Mouse (Mus musculus): Measurements from ENCODE around the gene Inpp5f. TPM values are rescaled to one million over a fixed set of nuclear protein-coding genes. Genes with fewer than 3 reads are reported as not detected.
"Not testable (repeated sequence)": the region's sequence is repeated elsewhere in the genome, so short reads cannot be mapped to it uniquely, and the experiment has no call there.

Inpp5f gene
- polyA plus RNA-seq, 1 experiment, result 0.05 TPM

DNA sequence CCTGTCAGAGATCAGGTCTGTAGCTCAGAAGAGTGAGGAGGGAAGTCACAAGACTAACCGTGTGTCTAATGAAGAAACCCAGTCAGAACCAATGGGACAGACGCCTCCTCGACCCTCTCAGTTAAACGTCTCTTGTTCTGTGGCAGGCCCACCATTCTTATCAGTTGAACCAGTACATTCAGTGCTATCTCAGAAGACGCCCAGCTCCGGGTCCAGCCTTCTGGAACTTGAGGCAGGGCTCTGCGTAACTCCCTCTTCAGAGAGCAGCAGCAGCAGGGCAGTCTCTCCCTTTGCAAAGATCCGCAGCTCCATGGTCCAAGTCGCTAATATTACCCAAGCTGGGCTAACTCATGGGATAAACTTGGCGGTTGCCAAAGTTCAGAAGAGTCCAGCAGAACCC lies 83.7 kb downstream of the Inpp5f start:
- no peak overlapping the region for H3K4me3 ChIP-seq (replicated peaks)
- H3K27me3 ChIP-seq (ENCODE audit: control insufficient read depth), result no peaks in the 10 kb centered on the region
- no peaks in the 10 kb centered on the region for H3K9me3 ChIP-seq (ENCODE audit: control insufficient read depth, low read length)
- TF ChIP-seq TAL1 (IDR thresholded peaks at IDR 0.05; ENCODE audit: low read length) (no peak), GATA1 (IDR thresholded peaks at IDR 0.05; ENCODE audit: low read length) (no peak)
- peaks cover 66% of the 10 kb centered on the region for H3K36me3 ChIP-seq (ENCODE audit: control insufficient read depth)
- H3K4me1 ChIP-seq (ENCODE audit: control insufficient read depth), result peaks cover 14% of the 10 kb centered on the region

DNA sequence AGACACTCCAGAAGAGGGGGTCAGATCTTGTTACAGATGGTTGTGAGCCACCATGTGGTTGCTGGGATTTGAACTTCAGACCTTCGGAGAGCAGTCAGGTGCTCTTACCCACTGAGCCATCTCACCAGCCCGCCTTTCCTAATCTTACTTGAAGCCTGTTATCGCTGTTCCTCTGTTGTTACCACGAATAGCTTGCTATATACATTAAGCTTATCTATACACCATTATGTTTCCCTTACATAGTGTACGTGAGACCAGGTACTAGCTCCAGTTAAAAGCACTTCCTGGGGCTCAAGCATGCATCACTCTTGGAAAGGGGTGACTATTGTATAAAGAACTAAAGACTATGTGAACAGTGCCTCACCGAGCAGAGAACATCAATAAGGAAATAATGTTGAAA lies 88.8 kb downstream of the Inpp5f start:
- H3K27me3 ChIP-seq (ENCODE audit: control insufficient read depth); H3K9me3 ChIP-seq (ENCODE audit: control insufficient read depth, low read length); H3K4me1 ChIP-seq (ENCODE audit: control insufficient read depth); H3K4me3 ChIP-seq (replicated peaks): not testable (repeated sequence)
- H3K36me3 ChIP-seq (ENCODE audit: control insufficient read depth), result peaks cover 92% of the 10 kb centered on the region

DNA sequence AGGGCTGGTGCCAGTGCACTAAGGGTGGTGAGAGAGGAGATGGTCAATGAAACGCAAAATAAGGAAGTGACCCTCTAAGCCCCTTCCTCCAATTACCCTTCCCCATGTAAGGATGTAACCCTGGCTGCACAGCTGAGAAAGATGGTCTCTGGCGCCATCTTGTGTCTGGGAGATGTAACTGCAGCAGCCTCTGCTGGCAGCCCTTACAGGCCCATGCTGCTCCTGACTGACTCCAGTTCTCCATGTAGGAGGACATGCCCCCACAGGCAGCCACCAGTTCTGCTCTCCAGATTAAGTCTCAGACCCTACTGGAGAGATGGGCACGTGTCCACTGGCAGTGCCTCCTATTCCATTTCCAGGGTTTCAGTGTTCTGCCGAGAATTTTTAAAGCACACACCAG lies 94.6 kb downstream of the Inpp5f start:
- Histone ChIP-seq H3K9me3 (ENCODE audit: control insufficient read depth, low read length) (no peaks in the 10 kb centered on the region), H3K4me3 (replicated peaks) (no peak overlapping the region), H3K4me1 (ENCODE audit: control insufficient read depth) (no peaks in the 10 kb centered on the region), H3K27me3 (ENCODE audit: control insufficient read depth) (no peaks in the 10 kb centered on the region), H3K36me3 (ENCODE audit: control insufficient read depth) (peaks cover 99% of the 10 kb centered on the region)
- TF ChIP-seq GATA1 (IDR thresholded peaks at IDR 0.05; ENCODE audit: low read length) (no peak), TAL1 (IDR thresholded peaks at IDR 0.05; ENCODE audit: low read length) (no peak)

DNA sequence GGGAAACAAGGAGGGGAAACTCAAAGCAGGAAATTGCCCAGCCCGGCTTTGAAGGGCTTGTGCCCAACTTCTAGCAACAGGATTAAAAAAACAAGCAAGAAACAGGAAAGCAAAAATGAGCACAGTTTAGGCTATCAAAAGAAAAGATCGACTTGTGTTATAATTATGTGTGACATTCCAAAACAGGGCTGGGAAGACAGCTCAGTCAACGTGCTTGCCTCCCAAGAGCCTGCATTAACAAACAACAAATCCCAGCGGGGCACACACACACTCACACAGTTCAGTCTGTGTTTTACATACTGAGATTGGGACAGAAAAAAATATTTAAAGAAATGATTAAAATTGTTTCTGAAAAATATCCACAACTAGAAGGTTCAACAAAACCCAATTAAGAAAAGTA lies 106.9 kb downstream of the Inpp5f start:
- Histone ChIP-seq H3K4me1 (ENCODE audit: control insufficient read depth) (no peaks in the 10 kb centered on the region), H3K27me3 (ENCODE audit: control insufficient read depth) (no peaks in the 10 kb centered on the region), H3K9me3 (ENCODE audit: control insufficient read depth, low read length) (no peaks in the 10 kb centered on the region), H3K4me3 (replicated peaks) (no peak overlapping the region), H3K36me3 (ENCODE audit: control insufficient read depth) (peaks cover 86% of the 10 kb centered on the region)
- TF ChIP-seq TAL1 (IDR thresholded peaks at IDR 0.05; ENCODE audit: low read length) (no peak), GATA1 (IDR thresholded peaks at IDR 0.05; ENCODE audit: low read length) (no peak)

DNA sequence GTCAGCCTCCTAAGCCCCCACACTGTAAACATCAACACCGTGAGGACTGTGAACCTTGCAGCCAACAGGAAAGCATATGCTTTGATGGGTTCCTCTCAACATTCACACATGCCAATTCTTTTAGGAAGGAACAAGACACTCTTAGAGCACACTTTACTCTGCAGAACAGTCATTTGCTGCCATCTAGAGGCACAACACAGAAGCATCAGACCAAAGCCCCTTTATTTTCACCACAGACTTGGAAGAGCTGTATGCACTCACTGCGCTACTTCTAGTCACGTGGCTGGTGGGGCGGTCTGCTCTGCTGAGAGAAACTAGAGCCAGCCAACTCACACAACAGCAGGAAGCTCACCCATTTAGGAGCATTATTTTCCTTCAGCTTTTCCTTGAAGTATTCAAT lies 113.6 kb downstream of the Inpp5f start:
- H3K4me3 ChIP-seq (replicated peaks), result no peak overlapping the region
- H3K9me3 ChIP-seq (ENCODE audit: control insufficient read depth, low read length), result no peaks in the 10 kb centered on the region
- H3K27me3 ChIP-seq (ENCODE audit: control insufficient read depth), result no peaks in the 10 kb centered on the region
- peaks cover 51% of the 10 kb centered on the region for H3K36me3 ChIP-seq (ENCODE audit: control insufficient read depth)
- no peak for TF ChIP-seq TAL1 (IDR thresholded peaks at IDR 0.05; ENCODE audit: low read length)
- TF ChIP-seq GATA1 (IDR thresholded peaks at IDR 0.05; ENCODE audit: low read length), result no peak
- H3K4me1 ChIP-seq (ENCODE audit: control insufficient read depth), result peaks cover 14% of the 10 kb centered on the region

DNA sequence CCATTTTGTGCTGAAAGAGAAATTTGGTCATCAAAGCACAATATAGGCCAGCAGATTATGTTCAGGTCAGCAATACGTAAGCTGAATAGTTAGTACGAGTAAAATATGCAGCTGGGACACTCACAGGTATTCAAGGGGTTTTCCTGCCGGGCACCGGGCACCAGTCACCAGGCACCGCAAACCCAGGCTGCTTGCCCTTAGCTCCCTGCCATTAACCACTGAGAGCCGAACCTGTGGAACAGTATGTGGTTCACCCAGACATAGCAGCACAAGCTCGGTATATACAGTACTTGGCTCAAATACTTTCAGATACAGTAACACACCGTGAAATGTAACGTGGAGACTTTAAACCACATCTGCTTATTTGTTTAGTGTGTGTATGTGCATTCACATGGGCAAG lies 114.1 kb downstream of the Inpp5f start:
- no peaks in the 10 kb centered on the region for H3K9me3 ChIP-seq (ENCODE audit: control insufficient read depth, low read length)
- H3K4me1 ChIP-seq (ENCODE audit: control insufficient read depth), result peaks cover 14% of the 10 kb centered on the region
- H3K36me3 ChIP-seq (ENCODE audit: control insufficient read depth), result peaks cover 48% of the 10 kb centered on the region
- no peak overlapping the region for H3K4me3 ChIP-seq (replicated peaks)
- no peaks in the 10 kb centered on the region for H3K27me3 ChIP-seq (ENCODE audit: control insufficient read depth)
- no peak for TF ChIP-seq GATA1 (IDR thresholded peaks at IDR 0.05; ENCODE audit: low read length)
- no peak for TF ChIP-seq TAL1 (IDR thresholded peaks at IDR 0.05; ENCODE audit: low read length)

DNA sequence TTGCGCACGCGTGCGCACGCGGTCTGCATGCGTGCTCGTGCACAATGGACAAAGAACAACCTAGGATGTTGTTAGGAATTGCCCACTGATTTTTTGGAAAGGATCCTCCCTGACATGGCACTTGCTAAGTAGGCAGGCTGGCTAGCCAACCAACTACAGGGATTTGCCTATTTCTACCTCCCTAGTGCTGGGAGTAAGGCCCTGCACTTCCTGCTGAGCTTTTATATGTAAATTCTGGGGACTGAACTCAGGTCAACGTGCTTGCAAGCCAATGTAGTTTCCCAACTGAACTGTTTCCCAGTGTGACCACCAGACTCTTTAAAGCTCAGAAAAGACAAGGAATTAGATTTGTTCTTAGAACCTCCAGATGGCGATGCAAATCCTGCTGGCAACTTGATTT lies 115.9 kb downstream of the Inpp5f start:
- no peak for TF ChIP-seq GATA1 (IDR thresholded peaks at IDR 0.05; ENCODE audit: low read length)
- TF ChIP-seq TAL1 (IDR thresholded peaks at IDR 0.05; ENCODE audit: low read length), result no peak
- no peaks in the 10 kb centered on the region for H3K27me3 ChIP-seq (ENCODE audit: control insufficient read depth)
- H3K4me1 ChIP-seq (ENCODE audit: control insufficient read depth), result peaks cover 19% of the 10 kb centered on the region
- no peaks in the 10 kb centered on the region for H3K9me3 ChIP-seq (ENCODE audit: control insufficient read depth, low read length)
- H3K4me3 ChIP-seq (replicated peaks), result no peak overlapping the region
- peaks cover 35% of the 10 kb centered on the region for H3K36me3 ChIP-seq (ENCODE audit: control insufficient read depth)

DNA sequence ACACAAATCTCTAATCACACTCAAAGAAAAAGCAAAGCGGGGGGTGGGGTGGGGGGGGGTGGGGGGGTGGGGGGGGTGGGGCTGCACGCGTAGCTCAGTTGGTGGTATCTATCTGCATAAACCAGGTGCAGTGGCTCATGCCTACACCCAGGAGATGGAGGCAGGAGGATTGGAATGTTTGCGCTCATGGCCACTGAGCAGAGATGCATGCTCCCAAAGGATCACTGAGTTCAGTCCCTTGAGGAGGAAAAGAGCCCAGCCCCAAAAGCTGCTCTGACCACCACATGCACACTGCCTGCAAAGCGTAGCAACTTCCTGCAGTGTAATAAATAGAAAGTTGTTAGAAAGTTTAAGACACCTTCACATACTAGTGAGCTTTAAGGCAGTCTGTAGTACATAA lies 116.6 kb downstream of the Inpp5f start:
- Histone ChIP-seq H3K4me3 (replicated peaks) (no peak overlapping the region), H3K36me3 (ENCODE audit: control insufficient read depth) (peaks cover 31% of the 10 kb centered on the region), H3K4me1 (ENCODE audit: control insufficient read depth) (peaks cover 20% of the 10 kb centered on the region), H3K27me3 (ENCODE audit: control insufficient read depth) (no peaks in the 10 kb centered on the region), H3K9me3 (ENCODE audit: control insufficient read depth, low read length) (no peaks in the 10 kb centered on the region)
- no peak for TF ChIP-seq GATA1 (IDR thresholded peaks at IDR 0.05; ENCODE audit: low read length)
- no peak for TF ChIP-seq TAL1 (IDR thresholded peaks at IDR 0.05; ENCODE audit: low read length)

DNA sequence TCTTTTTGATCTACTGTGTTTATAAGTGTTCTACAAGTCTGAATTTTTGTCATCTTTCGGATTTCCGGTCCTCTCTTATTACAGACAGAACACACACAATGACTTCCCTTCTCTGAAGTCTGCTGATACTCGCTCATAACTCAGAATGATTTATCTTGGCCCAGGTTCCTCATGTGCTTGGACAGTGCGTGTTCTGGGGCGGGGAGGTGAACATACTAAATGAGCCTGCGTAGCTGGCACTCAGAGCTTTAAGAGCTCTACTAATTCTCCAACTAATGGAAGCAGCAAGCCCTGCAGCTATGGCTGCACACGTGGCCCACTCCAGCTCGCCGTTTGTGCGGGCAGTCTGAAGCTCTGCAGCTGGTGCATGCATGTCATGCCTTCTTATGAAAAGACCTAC lies 117.6 kb downstream of the Inpp5f start:
- H3K36me3 ChIP-seq (ENCODE audit: control insufficient read depth), result peaks cover 23% of the 10 kb centered on the region
- H3K27me3 ChIP-seq (ENCODE audit: control insufficient read depth), result no peaks in the 10 kb centered on the region
- peaks cover 22% of the 10 kb centered on the region for H3K4me1 ChIP-seq (ENCODE audit: control insufficient read depth)
- no peak overlapping the region for H3K4me3 ChIP-seq (replicated peaks)
- H3K9me3 ChIP-seq (ENCODE audit: control insufficient read depth, low read length), result no peaks in the 10 kb centered on the region
- TF ChIP-seq GATA1 (IDR thresholded peaks at IDR 0.05; ENCODE audit: low read length), result no peak
- no peak for TF ChIP-seq TAL1 (IDR thresholded peaks at IDR 0.05; ENCODE audit: low read length)

DNA sequence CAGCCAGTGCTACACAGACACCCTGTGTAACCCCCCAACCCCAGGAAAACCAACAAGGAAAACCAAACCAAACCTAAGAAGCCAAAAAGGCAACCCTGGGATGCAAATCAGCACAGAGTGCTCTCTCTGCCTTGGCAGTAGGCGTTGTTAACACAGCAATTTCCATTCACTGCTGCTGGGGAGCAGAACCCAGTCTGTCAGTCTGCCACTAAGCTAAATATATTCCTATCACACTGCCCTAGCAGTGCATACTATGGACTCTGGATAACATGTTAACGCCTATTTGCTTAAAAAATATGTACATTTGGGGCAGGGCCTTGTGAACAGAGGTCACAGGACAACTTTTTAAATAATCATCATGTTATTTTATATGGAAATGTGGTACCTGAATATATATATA lies 120.5 kb downstream of the Inpp5f start:
- Histone ChIP-seq H3K27me3 (ENCODE audit: control insufficient read depth) (no peaks in the 10 kb centered on the region), H3K36me3 (ENCODE audit: control insufficient read depth) (peaks cover 19% of the 10 kb centered on the region), H3K4me1 (ENCODE audit: control insufficient read depth) (peaks cover 22% of the 10 kb centered on the region), H3K4me3 (replicated peaks) (no peak overlapping the region), H3K9me3 (ENCODE audit: control insufficient read depth, low read length) (no peaks in the 10 kb centered on the region)
- TF ChIP-seq GATA1 (IDR thresholded peaks at IDR 0.05; ENCODE audit: low read length), result no peak
- no peak for TF ChIP-seq TAL1 (IDR thresholded peaks at IDR 0.05; ENCODE audit: low read length)

Data from erythroblast, embryonic 14.5 days (primary cell).